Mouse (Mus musculus) heart, embryonic 16.5 days (tissue): ENCODE data around the gene Farp1. TPM values are rescaled to one million over a fixed set of nuclear protein-coding genes. Genes with fewer than 3 reads are reported as not detected.

ENCODE experiments used
- ATAC-seq: fragments of 200-750 bp; cut with Nextera tagmentation; replicated peaks from 2 replicates; pipeline ENCODE4 v1.8.0; 2017; ENCODE audit warnings: moderate number of reproducible peaks; ENCODE audit not compliant: insufficient read depth, low FRiP score; ENCODE audit errors: extremely low read depth
- H3K27ac ChIP-seq: fragments of 300-500 bp; sonication (generic); 2 replicates; pipeline ENCODE4 v1.5.1; 2014; ENCODE audit warnings: mild to moderate bottlenecking, low read length, control low read depth, moderate library complexity
- H3K27me3 ChIP-seq: fragments of 300-500 bp; sonication (generic); 2 replicates; pipeline ENCODE4 v1.6.1; 2014; ENCODE audit warnings: low read length, mixed read lengths; ENCODE audit not compliant: control insufficient read depth, insufficient read depth
- H3K36me3 ChIP-seq: fragments of 300-500 bp; sonication (generic); 2 replicates; pipeline ENCODE4 v1.6.1; 2014; ENCODE audit not compliant: control insufficient read depth, insufficient read depth
- H3K4me1 ChIP-seq: fragments of 300-500 bp; sonication (generic); 2 replicates; pipeline ENCODE4 v1.6.1; 2014; ENCODE audit warnings: low read length, mixed read lengths; ENCODE audit not compliant: control insufficient read depth, insufficient read depth
- H3K4me2 ChIP-seq: fragments of 300-500 bp; sonication (generic); 2 replicates; pipeline ENCODE4 v1.6.1; 2014; ENCODE audit warnings: low read depth, mild to moderate bottlenecking, control low read depth, low read length
- H3K4me3 ChIP-seq: fragments of 300-500 bp; sonication (generic); 2 replicates; pipeline ENCODE4 v1.5.1; 2014; ENCODE audit warnings: mild to moderate bottlenecking, control low read depth, low read length
- H3K9ac ChIP-seq: fragments of 300-500 bp; sonication (generic); 2 replicates; pipeline ENCODE4 v1.6.1; 2014; ENCODE audit warnings: low read length, control low read depth
- H3K9me3 ChIP-seq: fragments of 300-500 bp; sonication (generic); replicated peaks from 2 replicates; pipeline ENCODE4 v1.6.1; 2016; ENCODE audit warnings: low read length; ENCODE audit not compliant: control insufficient read depth
- WGBS: fragments of 180-500 bp; shearing (Covaris S2); extraction: QIAGEN DNeasy Blood & Tissue Kit; methylation state at CpG from one replicate; pipeline ENCODE4 v1.1.7; 2014; 5-methylcytosine and 5-hydroxymethylcytosine counted together
- polyA plus RNA-seq: library from polyadenylated mRNA; unstranded; fragments of >200 nt; fragmentation: Nextera tagmentation; extraction: Ambion mirVana; gene quantifications from 2 replicates; pipeline ENCODE4 v1.2.1, GENCODE M21; 2015

Farp1 gene
- polyA plus RNA-seq = 11.6 and 13.0 TPM in 2 replicates

GRCm38 (mm10) chr14:121034973-121035662, at the start of gene Farp1:
Gene Farp1, plus strand, starts transcription at chr14:121035200.
- Histone ChIP-seq H3K9ac (peak within 1 kb of the TSS; percentile 95), H3K9me3 (no peaks in the 10 kb centered on the region), H3K27ac (peak within 1 kb of the TSS; percentile 76), H3K4me2 (peak within 1 kb of the TSS; percentile 100), H3K27me3 (no peaks in the 10 kb centered on the region), H3K36me3 (no peaks in the 10 kb centered on the region), H3K4me3 (peak within 1 kb of the TSS; percentile 93), H3K4me1 (peaks cover 28% of the 10 kb centered on the region)
- WGBS = 3% methylated on average over 56 of the region's 61 CpGs
- peak; percentile 92 for ATAC-seq

GRCm38 (mm10) chr14:120989126-120989525, 45.9 kb upstream of the Farp1 start:
- WGBS = 50% methylated on average over 6 of the region's 6 CpGs
- ATAC-seq = no peak

GRCm38 (mm10) chr14:120997686-120998085, 37.3 kb upstream of the Farp1 start:
- H3K36me3 ChIP-seq = no peaks in the 10 kb centered on the region
- no peak overlapping the region for H3K27ac ChIP-seq
- WGBS = 87% methylated on average over 5 of the region's 5 CpGs
- H3K27me3 ChIP-seq = no peaks in the 10 kb centered on the region
- no peak overlapping the region for H3K4me2 ChIP-seq
- no peak overlapping the region for H3K4me3 ChIP-seq
- ATAC-seq = no peak
- H3K9ac ChIP-seq = no peak overlapping the region
- H3K9me3 ChIP-seq = no peaks in the 10 kb centered on the region
- no peaks in the 10 kb centered on the region for H3K4me1 ChIP-seq

More at GRCm38 (mm10) chr14:120989126-120989525, 45.9 kb upstream of the Farp1 start:
- no peaks in the 10 kb centered on the region for H3K27me3 ChIP-seq
- no peaks in the 10 kb centered on the region for H3K4me1 ChIP-seq
- H3K36me3 ChIP-seq = no peaks in the 10 kb centered on the region
- H3K4me3 ChIP-seq = no peak overlapping the region
- no peak overlapping the region for H3K4me2 ChIP-seq
- H3K9me3 ChIP-seq = no peaks in the 10 kb centered on the region
- no peak overlapping the region for H3K27ac ChIP-seq
- H3K9ac ChIP-seq = no peak overlapping the region

GRCm38 (mm10) chr14:121000561-121001340, 34.2 kb upstream of the Farp1 start:
- no peak for ATAC-seq
- H3K9ac ChIP-seq = no peak overlapping the region
- H3K36me3 ChIP-seq = no peaks in the 10 kb centered on the region
- H3K27me3 ChIP-seq = no peaks in the 10 kb centered on the region
- WGBS = 45% methylated on average over 12 of the region's 12 CpGs
- H3K27ac ChIP-seq = no peak overlapping the region
- no peaks in the 10 kb centered on the region for H3K9me3 ChIP-seq
- H3K4me3 ChIP-seq = no peak overlapping the region
- H3K4me1 ChIP-seq = no peaks in the 10 kb centered on the region
- H3K4me2 ChIP-seq = no peak overlapping the region

- Histone ChIP-seq H3K4me2 (no peak overlapping the region), H3K4me3 (no peak overlapping the region), H3K9ac (no peak overlapping the region), H3K27ac (no peak overlapping the region), H3K36me3 (no peaks in the 10 kb centered on the region), H3K9me3 (no peaks in the 10 kb centered on the region), H3K4me1 (no peaks in the 10 kb centered on the region), H3K27me3 (no peaks in the 10 kb centered on the region)
- no peak for ATAC-seq
- WGBS = 65% methylated on average over 6 of the region's 6 CpGs
Observed at GRCm38 (mm10) chr14:121005621-121006020, 29.4 kb upstream of the Farp1 start.

GRCm38 (mm10) chr14:121006021-121006420, 29.0 kb upstream of the Farp1 start:
- Histone ChIP-seq H3K9me3 (no peaks in the 10 kb centered on the region), H3K4me1 (no peaks in the 10 kb centered on the region), H3K36me3 (no peaks in the 10 kb centered on the region), H3K27me3 (no peaks in the 10 kb centered on the region), H3K27ac (no peak overlapping the region), H3K4me2 (no peak overlapping the region), H3K9ac (no peak overlapping the region), H3K4me3 (no peak overlapping the region)
- ATAC-seq = no peak
- WGBS = 91% methylated on average over 8 of the region's 8 CpGs

GRCm38 (mm10) chr14:121015114-121015690, 19.8 kb upstream of the Farp1 start:
- Histone ChIP-seq H3K27me3 (no peaks in the 10 kb centered on the region), H3K4me3 (no peak overlapping the region), H3K9me3 (peaks cover 7% of the 10 kb centered on the region), H3K4me1 (no peaks in the 10 kb centered on the region), H3K27ac (no peak overlapping the region), H3K36me3 (no peaks in the 10 kb centered on the region), H3K9ac (no peak overlapping the region), H3K4me2 (no peak overlapping the region)
- 97% methylated on average over 2 of the region's 2 CpGs for WGBS
- no peak for ATAC-seq

- H3K27ac ChIP-seq = no peak overlapping the region
- no peak overlapping the region for H3K9ac ChIP-seq
- no peak overlapping the region for H3K4me2 ChIP-seq
- ATAC-seq = no peak
- no peaks in the 10 kb centered on the region for H3K36me3 ChIP-seq
- no peaks in the 10 kb centered on the region for H3K27me3 ChIP-seq
- H3K4me3 ChIP-seq = no peak overlapping the region
- H3K4me1 ChIP-seq = peaks cover 3% of the 10 kb centered on the region; the same call in 1 of the 2 replicates
- WGBS = 78% methylated on average over 5 of the region's 5 CpGs
- H3K9me3 ChIP-seq = peaks cover 7% of the 10 kb centered on the region; the same call in 1 of the 2 replicates
Observed at GRCm38 (mm10) chr14:121022403-121022802, 12.6 kb upstream of the Farp1 start.

GRCm38 (mm10) chr14:121025381-121025780, 9.6 kb upstream of the Farp1 start:
- Histone ChIP-seq H3K4me1 (peaks cover 3% of the 10 kb centered on the region; the same call in 1 of the 2 replicates), H3K4me3 (no peak overlapping the region), H3K27ac (no peak overlapping the region), H3K9me3 (0 out of 2 replicates have a peak, but pooled peaks cover 2% of the 10 kb centered on the region), H3K27me3 (no peaks in the 10 kb centered on the region), H3K9ac (no peak overlapping the region), H3K4me2 (no peak overlapping the region), H3K36me3 (no peaks in the 10 kb centered on the region)
- no peak for ATAC-seq
- WGBS = 38% methylated on average over 8 of the region's 8 CpGs
